Mouse (Mus musculus) embryonic facial prominence, embryonic 11.5 days (tissue): Measurements from ENCODE around the gene Gm17490. TPM values are rescaled to one million over a fixed set of nuclear protein-coding genes. Genes with fewer than 3 reads are reported as not detected.

Source experiments
- ATAC-seq: fragments of 200-750 bp; cut with Nextera tagmentation; replicated peaks from 2 replicates; pipeline ENCODE4 v1.8.0; 2017; ENCODE audit warnings: low read depth; ENCODE audit not compliant: insufficient number of reproducible peaks, low FRiP score, low TSS enrichment
- DNase-seq: peaks from one replicate; pipeline ENCODE4 v3.0.0-alpha.2; 2015; ENCODE audit warnings: low spot score
- H3K27ac ChIP-seq: fragments of 300-500 bp; sonication (generic); replicated peaks from 2 replicates; pipeline ENCODE4 v1.5.1; 2014; ENCODE audit warnings: mild to moderate bottlenecking, low read depth, low read length, control low read depth
- H3K27me3 ChIP-seq: fragments of 300-500 bp; sonication (generic); 2 replicates; pipeline ENCODE4 v1.6.1; 2014; ENCODE audit warnings: mild to moderate bottlenecking, low read length, moderate library complexity, mixed read lengths; ENCODE audit not compliant: control insufficient read depth, insufficient read depth
- H3K36me3 ChIP-seq: fragments of 300-500 bp; sonication (generic); replicated peaks from 2 replicates; pipeline ENCODE4 v1.6.1; 2014; ENCODE audit warnings: low read depth, mild to moderate bottlenecking, low read length, moderate library complexity, mixed read lengths; ENCODE audit not compliant: control insufficient read depth, insufficient read depth
- H3K4me1 ChIP-seq: fragments of 300-500 bp; sonication (generic); 2 replicates; pipeline ENCODE4 v1.6.1; 2014; ENCODE audit warnings: low read length, mixed read lengths; ENCODE audit not compliant: control insufficient read depth, insufficient read depth
- H3K4me2 ChIP-seq: fragments of 300-500 bp; sonication (generic); 2 replicates; pipeline ENCODE4 v1.6.1; 2014; ENCODE audit warnings: low read depth, mild to moderate bottlenecking, control low read depth, low read length, moderate library complexity
- H3K4me3 ChIP-seq: fragments of 300-500 bp; sonication (generic); 2 replicates; pipeline ENCODE4 v1.5.1; 2014; ENCODE audit warnings: low read depth, low read length, control low read depth
- H3K9ac ChIP-seq: fragments of 300-500 bp; sonication (generic); replicated peaks from 2 replicates; pipeline ENCODE4 v1.6.1; 2014; ENCODE audit warnings: mild to moderate bottlenecking, control low read depth, low read length
- H3K9me3 ChIP-seq: fragments of 300-500 bp; sonication (generic); replicated peaks from 2 replicates; pipeline ENCODE4 v1.6.1; 2016; ENCODE audit warnings: mild to moderate bottlenecking, low read length, inconsistent platforms, mixed read lengths; ENCODE audit not compliant: control insufficient read depth
- WGBS: fragments of 180-500 bp; shearing (Covaris S2); extraction: QIAGEN DNeasy Blood & Tissue Kit; methylation state at CpG from one replicate; pipeline ENCODE4 v1.1.7; 2014; 5-methylcytosine and 5-hydroxymethylcytosine counted together
- polyA plus RNA-seq: library from polyadenylated mRNA; unstranded; fragments of >200 nt; fragmentation: Nextera tagmentation; extraction: Ambion mirVana; gene quantifications from 2 replicates; pipeline ENCODE4 v1.2.1, GENCODE M21; 2014

Gm17490 gene
- polyA plus RNA-seq, 1 experiment from 2014 or later, result not detected

DNA sequence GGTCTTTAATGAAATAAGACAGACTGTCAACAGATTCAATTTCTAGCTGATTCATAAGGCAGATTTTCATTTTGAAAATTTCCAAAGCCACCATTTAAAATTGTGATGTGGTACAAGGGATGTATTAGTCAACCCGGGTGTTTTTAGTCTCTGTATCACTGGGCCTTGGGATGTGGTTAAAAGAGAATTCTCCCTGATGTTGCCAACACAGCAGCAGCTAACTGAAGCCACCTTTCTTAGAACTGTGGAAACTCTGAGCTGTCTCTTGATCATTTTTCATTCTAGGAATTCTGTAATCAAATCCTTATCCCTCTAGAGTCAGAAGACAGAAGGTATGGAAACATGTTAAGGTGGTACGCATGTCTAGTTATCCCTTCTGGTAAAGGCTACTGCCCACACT is 19.2 kb upstream of the Gm17490 start:
- no peak overlapping the region for H3K4me3 ChIP-seq
- no peak overlapping the region for H3K9ac ChIP-seq
- no peaks in the 10 kb centered on the region for H3K36me3 ChIP-seq
- no peaks in the 10 kb centered on the region for H3K27me3 ChIP-seq
- ATAC-seq (no peak), DNase-seq (no peak)
- no peaks in the 10 kb centered on the region for H3K4me1 ChIP-seq
- 87% methylated on average over 2 of the region's 2 CpGs for WGBS
- no peaks in the 10 kb centered on the region for H3K9me3 ChIP-seq
- no peak overlapping the region for H3K4me2 ChIP-seq
- H3K27ac ChIP-seq, result no peak overlapping the region

- 88% methylated on average over 1 of the region's 1 CpGs for WGBS
- H3K4me2 ChIP-seq, result no peak overlapping the region
- ATAC-seq, result no peak
Measured at GRCm38 (mm10) chr2:11644057-11644456, 18.0 kb upstream of the Gm17490 start.

GRCm38 (mm10) chr2:11642451-11642941 is 16.4 kb upstream of the Gm17490 start, which contains the start of gene Il2ra:
Gene Il2ra, plus strand, starts transcription at chr2:11642807.
- H3K4me2 ChIP-seq, result no peak within 1 kb of the TSS
- H3K9ac ChIP-seq, result no peak within 1 kb of the TSS
- whole genome bisulfite sequencing, result 93% methylated on average over 3 of the region's 3 CpGs
- H3K4me1 ChIP-seq, result no peaks in the 10 kb centered on the region
- H3K4me3 ChIP-seq, result no peak within 1 kb of the TSS
- no peaks in the 10 kb centered on the region for H3K27me3 ChIP-seq
- no peaks in the 10 kb centered on the region for H3K9me3 ChIP-seq
- H3K27ac ChIP-seq, result no peak within 1 kb of the TSS
- no peaks in the 10 kb centered on the region for H3K36me3 ChIP-seq
- no peak for DNase-seq
- ATAC-seq, result no peak

More at GRCm38 (mm10) chr2:11644057-11644456, 18.0 kb upstream of the Gm17490 start:
- no peak for DNase-seq
- Histone ChIP-seq H3K27me3 (no peaks in the 10 kb centered on the region), H3K4me1 (no peaks in the 10 kb centered on the region), H3K4me3 (no peak overlapping the region), H3K27ac (no peak overlapping the region), H3K9ac (no peak overlapping the region), H3K36me3 (no peaks in the 10 kb centered on the region), H3K9me3 (no peaks in the 10 kb centered on the region)

GRCm38 (mm10) chr2:11637115-11637514 is 11.1 kb upstream of the Gm17490 start:
- no peak overlapping the region for H3K9ac ChIP-seq
- DNase-seq, result no peak
- no peaks in the 10 kb centered on the region for H3K27me3 ChIP-seq
- ATAC-seq, result no peak
- H3K4me3 ChIP-seq, result no peak overlapping the region
- H3K4me2 ChIP-seq, result no peak overlapping the region
- H3K9me3 ChIP-seq, result no peaks in the 10 kb centered on the region
- 70% methylated on average over 1 of the region's 1 CpGs for whole genome bisulfite sequencing
- no peak overlapping the region for H3K27ac ChIP-seq
- H3K4me1 ChIP-seq, result no peaks in the 10 kb centered on the region
- no peaks in the 10 kb centered on the region for H3K36me3 ChIP-seq

DNA sequence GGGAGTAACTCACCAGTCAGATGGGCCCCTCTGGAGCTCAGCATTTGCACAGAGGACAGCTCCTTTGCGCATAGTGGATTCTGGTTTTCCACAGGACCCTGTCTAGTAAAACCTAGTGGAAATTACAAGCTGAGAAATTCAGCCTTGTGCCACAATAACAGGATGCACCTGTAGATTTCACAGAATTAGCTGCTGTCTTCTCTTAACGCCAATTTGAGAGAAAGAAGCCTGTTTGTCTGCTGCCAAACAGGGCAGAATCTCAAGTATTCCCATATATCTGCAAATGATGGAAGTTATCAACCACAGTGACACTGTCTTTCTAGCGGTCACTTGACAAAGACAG is 10.0 kb upstream of the Gm17490 start:
- Histone ChIP-seq H3K27ac (no peak overlapping the region), H3K27me3 (no peaks in the 10 kb centered on the region), H3K4me2 (no peak overlapping the region), H3K9ac (no peak overlapping the region), H3K9me3 (no peaks in the 10 kb centered on the region), H3K36me3 (no peaks in the 10 kb centered on the region), H3K4me3 (no peak overlapping the region), H3K4me1 (no peaks in the 10 kb centered on the region)
- 71% methylated on average over 3 of the region's 3 CpGs for WGBS
- no peak for ATAC-seq
- DNase-seq, result no peak

GRCm38 (mm10) chr2:11635471-11636137 is 9.5 kb upstream of the Gm17490 start:
- ATAC-seq, result no peak
- 95% methylated on average over 5 of the region's 5 CpGs for whole genome bisulfite sequencing

DNA sequence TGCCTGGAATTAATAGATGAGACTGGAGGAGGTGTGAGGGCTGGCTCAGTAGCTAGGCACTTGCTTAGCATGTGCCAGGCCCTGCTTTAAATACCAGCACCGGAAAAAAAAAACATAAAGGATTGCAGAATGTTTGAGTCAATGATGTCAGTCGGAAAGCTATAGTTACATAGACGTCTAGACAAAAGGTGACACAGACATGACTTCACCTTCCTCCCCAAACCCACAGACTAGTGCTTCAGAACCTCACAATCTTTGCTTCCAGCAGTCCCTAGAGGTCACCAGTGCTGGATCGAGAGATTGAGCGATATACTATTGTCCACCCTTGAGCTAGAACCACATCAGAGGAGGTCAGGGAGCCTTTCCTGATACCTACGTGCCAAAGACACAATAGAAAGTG is 9.0 kb upstream of the Gm17490 start:
- Histone ChIP-seq H3K4me1 (no peaks in the 10 kb centered on the region), H3K36me3 (no peaks in the 10 kb centered on the region), H3K27me3 (no peaks in the 10 kb centered on the region), H3K4me3 (no peak overlapping the region), H3K9me3 (no peaks in the 10 kb centered on the region), H3K27ac (no peak overlapping the region), H3K4me2 (no peak overlapping the region), H3K9ac (no peak overlapping the region)
- WGBS, result 85% methylated on average over 6 of the region's 6 CpGs
- no peak for ATAC-seq
- DNase-seq, result no peak

More at GRCm38 (mm10) chr2:11635471-11636137, 9.5 kb upstream of the Gm17490 start:
- no peak overlapping the region for H3K27ac ChIP-seq
- no peak overlapping the region for H3K4me3 ChIP-seq
- no peaks in the 10 kb centered on the region for H3K27me3 ChIP-seq
- H3K9me3 ChIP-seq, result no peaks in the 10 kb centered on the region
- H3K9ac ChIP-seq, result no peak overlapping the region
- H3K4me1 ChIP-seq, result no peaks in the 10 kb centered on the region
- no peak for DNase-seq
- H3K4me2 ChIP-seq, result no peak overlapping the region
- no peaks in the 10 kb centered on the region for H3K36me3 ChIP-seq

- Histone ChIP-seq H3K36me3 (no peaks in the 10 kb centered on the region), H3K27ac (no peak overlapping the region), H3K4me3 (no peak overlapping the region), H3K27me3 (no peaks in the 10 kb centered on the region), H3K9me3 (no peaks in the 10 kb centered on the region), H3K4me1 (no peaks in the 10 kb centered on the region), H3K4me2 (no peak overlapping the region), H3K9ac (no peak overlapping the region)
- ATAC-seq (no peak), DNase-seq (no peak)
- WGBS, result 81% methylated on average over 2 of the region's 2 CpGs
Measured at GRCm38 (mm10) chr2:11623726-11624125, 2.3 kb downstream of the Gm17490 start.
